Mouse (Mus musculus) ZHBTc4 (cell line): ENCODE results near the gene Gm42715.

Source experiments
- DNase-seq: peaks from one replicate; pipeline ENCODE4 v3.0.0-alpha.2; 2011; ENCODE audit warnings: low read depth, low spot score

Gene Gm42715

GRCm38 (mm10) chr7:127585031-127585430 lies 65.6 kb downstream of the Gm42715 start:
- DNase-seq: no peak

GRCm38 (mm10) chr7:127586149-127586548 lies 66.8 kb downstream of the Gm42715 start:
- DNase-seq: no peak

GRCm38 (mm10) chr7:127587196-127587595 lies 67.8 kb downstream of the Gm42715 start:
- DNase-seq: no peak

- DNase-seq: peak; percentile 99
These were observed 68.9 kb downstream of the Gm42715 start, which contains the start of the genes Ccdc189 and Rnf40 for GRCm38 (mm10) chr7:127588011-127588871. Ccdc189 (minus strand) TSS chr7:127588595. Rnf40 (plus strand) TSS chr7:127588767.

GRCm38 (mm10) chr7:127588901-127589300 lies 69.5 kb downstream of the Gm42715 start:
- no peak for DNase-seq

DNA sequence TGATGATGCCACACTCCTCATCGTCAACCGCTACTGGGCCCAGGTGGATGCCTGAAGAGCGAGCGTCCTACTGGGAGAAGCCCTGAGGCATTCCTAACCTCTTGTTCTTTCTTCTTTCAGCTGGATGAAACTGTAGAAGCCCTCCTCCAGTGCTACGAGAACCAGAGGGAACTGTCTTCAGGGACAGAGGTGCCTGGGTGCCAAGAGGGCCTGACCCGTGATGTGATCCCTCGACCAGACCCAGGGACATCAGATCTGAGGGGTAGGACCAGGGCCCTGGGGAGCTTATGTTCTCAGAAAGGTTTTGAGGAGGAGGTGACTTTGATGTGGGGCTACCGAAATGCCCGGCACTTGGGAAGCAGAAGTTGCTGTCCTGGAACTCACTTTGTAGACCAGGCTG lies 70.3 kb downstream of the Gm42715 start:
- DNase-seq: no peak

DNA sequence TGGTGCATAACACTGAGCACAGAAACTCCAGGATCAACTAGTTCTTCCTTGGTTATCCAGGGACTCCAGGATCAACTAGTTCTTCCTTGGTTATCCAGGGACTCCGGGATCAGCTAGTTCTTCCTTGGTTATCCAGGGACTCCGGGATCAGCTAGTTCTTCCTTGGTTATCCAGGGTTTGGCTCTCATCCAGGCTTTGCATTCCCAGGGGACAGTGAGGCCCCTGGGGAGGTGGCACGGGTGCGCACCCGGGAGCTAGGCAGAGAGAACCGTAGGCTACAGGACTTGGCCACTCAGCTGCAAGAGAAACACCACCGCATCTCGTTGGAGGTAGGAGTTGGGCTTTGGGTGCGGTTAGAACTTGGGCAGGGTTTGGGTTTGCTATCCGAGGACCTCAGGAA lies 71.7 kb downstream of the Gm42715 start:
- DNase-seq: peak; percentile 21

- DNase-seq: peak; percentile 85
These were observed 73.2 kb downstream of the Gm42715 start for GRCm38 (mm10) chr7:127592575-127592974.

DNA sequence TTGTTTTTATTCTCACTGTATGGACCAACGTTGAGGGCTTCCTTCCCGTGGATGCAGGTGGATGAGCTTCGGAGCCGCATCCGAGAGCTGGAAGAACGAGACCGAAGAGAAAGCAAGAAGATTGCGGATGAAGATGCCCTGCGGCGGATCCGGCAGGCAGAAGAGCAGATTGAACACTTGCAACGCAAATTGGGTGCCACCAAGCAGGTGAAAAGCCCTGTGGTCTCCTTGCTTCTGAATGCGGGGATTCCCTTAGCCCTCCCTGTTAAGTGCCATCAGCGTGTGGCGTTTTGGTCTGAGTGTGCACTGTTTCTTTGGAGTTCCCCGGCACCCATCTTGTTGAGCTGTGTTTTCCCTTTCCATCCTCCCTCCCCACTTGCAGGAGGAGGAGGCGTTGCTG lies 77.4 kb downstream of the Gm42715 start:
- DNase-seq: no peak

GRCm38 (mm10) chr7:127600612-127601011 lies 81.2 kb downstream of the Gm42715 start:
- no peak for DNase-seq

DNA sequence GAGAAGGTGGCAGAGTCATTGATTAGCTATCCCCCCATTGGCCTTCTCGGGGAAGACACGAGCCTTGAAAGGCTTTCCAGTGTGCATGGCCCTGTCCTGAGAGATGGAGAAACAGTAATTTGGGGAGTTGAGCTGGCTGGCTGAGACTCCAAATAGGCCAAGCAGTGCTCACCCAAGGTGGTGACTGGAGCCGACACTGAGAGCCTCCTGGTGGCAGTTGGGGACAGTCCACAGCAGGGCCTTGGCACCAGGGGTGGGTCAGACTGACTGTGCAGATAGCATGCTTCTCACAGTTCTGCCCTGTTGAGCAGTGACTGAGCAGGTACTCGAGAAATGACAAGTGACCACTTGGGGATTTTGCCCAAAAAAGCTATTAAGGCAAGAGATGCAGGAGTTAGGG lies 82.4 kb downstream of the Gm42715 start:
- no peak for DNase-seq

GRCm38 (mm10) chr7:127602903-127603302 lies 83.5 kb downstream of the Gm42715 start:
- DNase-seq: no peak

GRCm38 (mm10) chr7:127604256-127604655 lies 84.9 kb downstream of the Gm42715 start:
- DNase-seq: no peak

- no peak for DNase-seq
These were observed 87.8 kb downstream of the Gm42715 start for GRCm38 (mm10) chr7:127607150-127607549.

GRCm38 (mm10) chr7:127611011-127611410 lies 91.6 kb downstream of the Gm42715 start:
- DNase-seq: peak; percentile 61

DNA sequence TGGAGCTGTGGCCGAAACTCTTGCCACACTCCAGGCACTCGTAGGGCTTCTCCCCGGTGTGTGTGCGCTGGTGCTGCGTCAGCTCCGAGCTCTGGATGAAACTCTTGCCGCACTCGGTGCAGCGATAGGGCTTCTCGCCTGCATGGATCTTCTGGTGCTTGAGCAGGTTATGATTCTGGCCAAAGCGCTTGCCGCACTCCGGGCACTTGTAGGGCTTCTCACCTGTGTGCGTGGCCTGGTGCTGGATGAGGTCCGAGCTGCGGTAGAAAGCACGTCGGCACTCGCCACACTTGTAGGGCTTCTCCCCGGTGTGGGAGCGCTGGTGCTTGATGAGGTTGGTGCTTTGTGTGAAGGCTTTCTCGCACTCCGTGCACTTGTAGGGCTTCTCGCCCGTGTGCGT lies 92.2 kb downstream of the Gm42715 start:
- DNase-seq: peak; percentile 73

GRCm38 (mm10) chr7:127613501-127613900 lies 94.1 kb downstream of the Gm42715 start:
- no peak for DNase-seq

DNA sequence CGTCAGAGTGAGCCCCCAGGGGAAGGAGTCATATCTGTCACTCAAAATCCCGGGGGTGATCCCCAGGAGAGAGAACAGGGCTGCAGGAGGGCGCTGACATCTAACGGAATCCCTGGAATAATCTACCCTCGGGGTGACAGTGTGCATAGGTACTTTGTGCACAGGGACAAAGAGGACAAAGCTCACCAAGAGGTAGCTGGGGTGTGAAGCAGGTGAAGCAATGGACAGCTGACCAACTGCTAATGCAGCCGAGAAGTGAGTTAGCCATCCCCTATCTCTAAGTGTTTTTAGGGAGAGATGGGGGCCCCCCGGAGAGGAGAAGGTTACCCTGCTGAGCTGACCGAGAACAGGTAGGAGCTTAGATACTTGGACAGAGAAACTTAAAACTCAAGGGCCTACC lies 94.7 kb downstream of the Gm42715 start:
- no peak for DNase-seq

- DNase-seq: peak; percentile 62
These were observed 95.1 kb downstream of the Gm42715 start for GRCm38 (mm10) chr7:127614511-127614890.

GRCm38 (mm10) chr7:127614891-127615843 lies 95.8 kb downstream of the Gm42715 start, which contains the start of gene Zfp629:
Zfp629 (minus strand) TSS chr7:127615797.
- peak; percentile 42 for DNase-seq

- no peak for DNase-seq
These were observed 97.0 kb downstream of the Gm42715 start for GRCm38 (mm10) chr7:127616336-127616735.
